Mouse (Mus musculus) adrenal gland, postnatal 4 days (tissue): ENCODE data around the gene Coa3. TPM values are rescaled to one million over a fixed set of nuclear protein-coding genes. Genes with fewer than 3 reads are reported as not detected.

Source experiments
- DNase-seq, 2 experiments: peaks; one replicate each; pipeline ENCODE4 v3.0.0; 2021 to 2022; ENCODE audit warnings: low spot score in 2 of 2, mixed read lengths in 2 of 2
- total RNA-seq, 2 experiments: library from RNA; stranded (reverse); gene quantifications; 2 replicates each; pipeline ENCODE4 v1.2.3; 2021

The Coa3 gene
- total RNA-seq, 2 experiments from 2014 or later = 62.9 to 67.1 TPM

DNA sequence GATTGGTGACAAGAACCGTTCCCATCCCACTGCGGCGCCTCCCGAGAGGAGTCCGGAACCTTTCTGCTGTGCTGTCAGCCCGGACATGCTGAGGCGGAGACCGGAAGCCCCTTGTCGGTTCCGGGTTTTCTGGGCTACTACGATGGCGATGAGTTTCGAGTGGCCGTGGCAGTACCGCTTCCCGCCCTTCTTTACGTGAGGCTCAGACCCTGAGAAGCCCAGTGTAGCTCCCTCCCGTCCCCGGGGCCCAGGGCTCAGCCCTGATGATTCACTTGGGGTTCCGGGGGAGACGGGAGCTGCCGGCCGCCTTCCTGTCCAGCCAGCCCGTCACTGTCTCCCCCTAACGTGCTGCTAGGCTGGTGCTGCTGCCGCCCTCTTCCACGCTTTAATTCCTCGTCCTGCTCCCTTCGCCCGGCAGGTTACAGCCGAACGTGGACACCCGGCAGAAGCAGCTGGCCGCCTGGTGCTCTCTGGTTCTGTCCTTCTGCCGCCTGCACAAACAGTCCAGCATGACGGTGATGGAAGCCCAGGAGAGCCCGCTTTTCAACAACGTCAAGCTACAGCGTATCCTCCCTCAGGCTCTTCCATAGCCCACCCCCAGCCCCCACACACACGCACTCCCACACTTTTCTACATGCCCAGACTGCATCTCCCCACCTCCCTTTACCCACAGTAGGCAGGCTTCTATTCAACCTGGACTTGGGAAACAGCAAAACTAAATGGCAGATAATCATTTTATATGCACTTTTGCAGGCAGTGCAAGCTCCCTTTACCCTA is 25.1 kb downstream of the Coa3 start, which contains the start of gene Vps25:
Vps25 (plus strand) TSS at position 95 of the 777 bp plus-strand sequence.
- DNase-seq = peak; percentile 60 to 76

- no peak for DNase-seq
These were observed 26.0 kb downstream of the Coa3 start for GRCm38 (mm10) chr11:101252941-101253340.

DNA sequence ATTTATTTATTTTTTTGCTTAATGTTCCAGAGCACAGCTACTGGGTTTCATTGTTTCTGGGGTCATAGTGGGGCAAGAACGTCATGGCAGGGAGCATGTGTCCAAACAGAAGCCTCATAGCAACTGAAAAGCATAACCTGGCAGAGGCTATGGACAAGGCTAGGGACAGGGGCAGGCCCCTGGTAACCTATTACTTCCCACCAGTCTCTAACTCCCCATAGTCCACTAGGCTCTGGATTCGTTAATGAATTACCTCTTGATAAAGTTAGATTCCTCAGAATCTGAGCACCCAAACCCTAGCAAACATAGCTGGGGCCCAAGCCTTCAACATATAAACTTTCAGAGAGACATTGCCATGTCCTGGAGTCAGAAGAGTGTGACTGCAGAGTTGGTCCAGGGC is 27.9 kb downstream of the Coa3 start:
- DNase-seq = no peak

DNA sequence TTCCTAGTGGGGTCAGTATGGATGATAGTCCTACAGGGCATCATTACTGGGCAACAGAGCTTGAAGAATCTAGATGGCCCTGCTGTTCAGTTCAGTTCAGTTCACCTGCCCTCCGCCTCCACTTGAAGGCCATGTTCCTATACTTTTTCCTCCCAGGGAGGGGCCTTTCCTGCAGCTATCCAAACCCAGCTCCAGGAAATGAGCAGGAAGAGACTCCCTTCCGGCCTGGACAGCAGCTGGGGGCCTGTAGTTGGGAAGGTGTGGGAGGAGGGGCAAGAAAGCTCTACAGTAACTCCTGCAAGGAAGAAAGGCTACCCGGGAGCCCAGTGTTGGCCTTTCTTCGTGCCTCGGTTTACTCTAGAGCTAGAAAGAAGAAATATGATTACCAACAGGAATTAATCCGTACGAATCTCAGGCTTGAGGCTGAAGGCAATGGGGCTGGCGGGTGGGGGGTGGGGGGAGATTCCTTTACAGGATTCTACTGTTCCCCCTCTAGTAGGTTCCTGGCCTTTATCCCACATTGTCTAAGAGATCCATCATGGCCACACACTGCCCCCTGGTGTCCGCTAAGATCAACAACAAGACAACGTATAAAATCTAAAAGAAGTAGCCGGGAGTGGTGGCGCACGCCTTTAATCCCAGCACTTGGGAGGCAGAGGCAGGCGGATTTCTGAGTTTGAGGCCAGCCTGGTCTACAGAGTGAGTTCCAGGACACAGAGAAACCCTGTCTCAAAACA is 30.5 kb downstream of the Coa3 start:
- DNase-seq = no peak

- no peak for DNase-seq
These were observed 31.3 kb downstream of the Coa3 start for GRCm38 (mm10) chr11:101247521-101248030.

DNA sequence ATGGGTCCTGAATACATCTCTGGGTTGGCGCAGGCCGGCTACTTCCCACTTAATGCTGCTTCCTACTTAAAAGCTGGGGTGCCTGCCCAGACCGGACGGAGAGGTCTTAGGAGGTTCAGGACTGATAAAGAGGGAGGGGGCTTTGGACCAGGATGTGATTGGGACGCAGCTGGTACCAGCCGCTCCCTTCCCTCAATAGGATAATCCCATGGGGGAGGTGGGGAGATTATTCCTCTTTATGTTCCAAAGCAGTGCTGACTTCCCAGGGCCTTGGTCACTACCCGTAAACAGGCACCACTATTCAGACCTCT is 32.3 kb downstream of the Coa3 start:
- no peak for DNase-seq

DNA sequence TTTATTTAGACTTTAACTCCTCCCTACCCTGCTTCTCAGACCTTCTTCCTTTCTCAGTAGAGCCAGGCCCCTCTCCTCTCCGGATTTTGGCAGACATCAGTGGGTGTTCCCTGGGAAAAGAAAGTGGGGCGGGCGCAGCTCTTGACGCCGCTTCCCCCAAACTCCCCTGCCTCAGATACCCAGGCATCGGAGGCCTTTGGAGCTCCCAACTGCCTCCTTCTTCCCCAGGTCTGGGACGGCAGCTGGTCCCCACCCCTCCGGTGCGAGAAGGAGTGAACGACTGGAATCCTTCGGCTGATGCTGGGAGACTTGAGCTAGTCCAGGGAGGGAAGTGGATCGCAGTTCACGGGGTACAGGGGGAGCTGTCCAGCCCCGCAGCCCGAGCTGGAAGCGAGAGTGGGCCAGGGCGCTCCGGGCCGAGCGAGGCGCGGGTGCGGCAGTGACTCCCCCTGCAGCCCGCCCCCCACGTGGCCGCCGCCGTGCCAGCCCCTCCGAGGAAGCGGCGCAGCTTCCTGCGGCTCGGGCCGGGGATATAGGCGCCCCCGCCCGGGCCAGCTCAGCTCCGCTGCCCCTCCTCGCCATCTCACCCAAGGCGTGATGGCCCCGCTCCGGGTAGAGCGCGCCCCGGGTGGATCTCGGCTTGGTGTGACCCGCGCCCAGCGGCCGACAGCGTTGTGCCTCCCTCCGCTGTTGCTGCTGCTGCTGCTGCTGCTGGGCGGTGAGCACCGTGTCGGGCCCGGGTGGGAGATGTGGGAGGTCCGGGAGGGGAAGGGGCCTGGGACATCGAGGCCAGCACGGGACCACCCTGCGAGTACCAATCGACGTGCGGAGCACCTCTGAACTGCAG is 32.8 kb downstream of the Coa3 start, which contains the start of gene Ramp2:
Ramp2 (plus strand) TSS at position 174 of the 847 bp plus-strand sequence.
- peak in 1 of 2 experiments; percentile 30 for DNase-seq

GRCm38 (mm10) chr11:101245071-101245470 is 33.8 kb downstream of the Coa3 start:
- DNase-seq = no peak

DNA sequence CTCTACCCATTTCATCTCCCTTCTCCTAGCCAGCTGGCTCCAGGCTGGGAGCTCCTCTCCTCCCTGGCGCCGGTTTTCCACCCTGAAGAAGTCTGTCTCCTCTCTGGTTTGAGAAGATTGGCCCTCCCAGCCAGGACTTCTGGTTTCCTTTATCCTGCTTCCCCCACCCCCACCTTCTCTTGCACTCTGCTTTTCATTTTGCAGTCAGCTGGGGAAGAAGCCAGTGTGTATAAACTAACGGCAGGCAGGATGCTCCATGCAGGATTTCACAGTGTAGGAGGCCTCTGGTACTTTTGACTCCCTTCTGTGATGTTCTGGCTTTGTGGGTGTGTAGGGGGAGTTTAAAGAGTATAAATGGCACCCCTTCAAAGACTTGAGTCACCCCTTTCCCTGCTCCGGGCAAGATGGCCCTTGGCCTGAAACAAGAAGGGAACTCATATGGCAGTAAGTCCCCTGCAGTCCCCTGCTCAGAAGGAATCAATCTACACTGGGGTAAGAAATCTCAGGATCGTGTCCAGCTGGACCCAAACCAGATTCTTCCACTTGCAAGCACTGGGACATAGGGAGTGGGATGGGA is 40.8 kb downstream of the Coa3 start:
- DNase-seq = no peak

GRCm38 (mm10) chr11:101236782-101237181 is 42.1 kb downstream of the Coa3 start:
- DNase-seq = no peak

DNA sequence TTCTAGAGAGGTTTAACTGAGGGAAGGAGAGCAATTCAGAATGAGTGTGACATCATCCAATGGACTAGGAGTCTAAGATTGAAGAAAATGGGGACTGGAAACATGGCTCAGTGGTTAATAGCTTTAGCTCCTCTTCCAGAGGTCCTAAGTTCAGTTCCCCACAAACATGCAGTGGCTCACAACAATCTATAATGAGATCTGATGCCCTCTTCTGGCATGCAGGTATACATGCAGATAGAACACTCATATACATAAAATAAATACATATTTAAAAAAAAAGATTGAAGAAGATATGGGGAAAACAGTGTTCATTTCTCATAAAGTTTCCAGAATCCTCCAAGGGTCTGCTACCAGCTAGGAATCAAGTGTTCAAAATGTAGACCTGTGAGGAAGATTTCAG is 43.5 kb downstream of the Coa3 start:
- no peak for DNase-seq

DNA sequence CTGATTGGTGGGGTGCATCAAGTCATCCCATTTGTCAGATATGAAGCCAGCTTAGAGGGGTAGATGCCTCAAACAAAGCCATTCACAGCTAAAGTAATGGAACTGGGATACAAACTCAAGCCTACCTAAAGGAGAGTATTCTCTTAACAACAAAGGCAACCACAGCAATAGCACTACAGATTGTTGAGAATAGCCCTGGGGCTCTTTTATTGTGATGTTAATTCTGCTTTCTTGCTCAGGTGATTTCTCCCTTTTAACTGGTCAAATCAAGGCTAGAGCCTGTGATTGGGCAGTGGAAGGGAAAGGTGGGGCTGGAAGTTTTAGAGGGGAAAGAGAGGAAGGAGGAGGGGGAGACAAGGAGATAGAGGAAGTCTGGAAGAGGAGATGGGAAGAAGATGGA is 44.8 kb downstream of the Coa3 start:
- no peak for DNase-seq

DNA sequence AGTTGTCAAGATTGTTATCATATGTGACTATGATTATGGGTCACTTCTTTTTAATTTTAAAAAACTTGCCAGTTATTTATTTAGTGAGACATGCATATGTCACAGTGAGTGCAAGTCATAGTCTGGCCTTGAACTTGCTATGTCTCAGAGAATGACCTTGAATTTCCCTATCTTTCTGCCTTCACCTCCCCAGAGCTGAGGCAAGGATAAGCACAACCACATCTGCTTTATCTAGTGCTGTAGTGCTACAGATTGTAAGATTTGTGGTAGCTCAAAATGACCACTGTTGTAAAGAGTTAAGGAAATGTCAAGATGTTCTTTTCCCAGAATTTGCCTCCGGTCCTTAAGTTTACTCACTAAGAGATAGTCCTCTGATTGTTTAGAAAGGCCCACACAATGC is 45.7 kb downstream of the Coa3 start:
- no peak for DNase-seq

- DNase-seq = no peak
These were observed 46.7 kb downstream of the Coa3 start for GRCm38 (mm10) chr11:101232010-101232839.

GRCm38 (mm10) chr11:101230991-101231871 is 47.7 kb downstream of the Coa3 start:
- no peak for DNase-seq

GRCm38 (mm10) chr11:101230526-101230925 is 48.4 kb downstream of the Coa3 start:
- no peak for DNase-seq

GRCm38 (mm10) chr11:101230061-101230511 is 48.8 kb downstream of the Coa3 start:
- DNase-seq = no peak

- DNase-seq = no peak
These were observed 49.5 kb downstream of the Coa3 start for GRCm38 (mm10) chr11:101229361-101229900.
